Mouse (Mus musculus) lung, embryonic 16.5 days (tissue): ENCODE data around the gene Akap2. TPM values are rescaled to one million over a fixed set of nuclear protein-coding genes. Genes with fewer than 3 reads are reported as not detected.

Experiments used
- ATAC-seq: fragments of 200-750 bp; cut with Nextera tagmentation; 2 replicates; pipeline ENCODE4 v1.8.0; 2017; ENCODE audit warnings: low read depth, mild to moderate bottlenecking, moderate library complexity
- H3K27ac ChIP-seq: fragments of 300-500 bp; sonication (generic); 2 replicates; pipeline ENCODE4 v1.5.1; 2014; ENCODE audit warnings: mild to moderate bottlenecking, control low read depth, low read length
- H3K27me3 ChIP-seq: fragments of 300-500 bp; sonication (generic); 2 replicates; pipeline ENCODE4 v1.6.1; 2014; ENCODE audit warnings: low read depth, low read length, mixed read lengths; ENCODE audit not compliant: control insufficient read depth, insufficient read depth
- H3K36me3 ChIP-seq: fragments of 300-500 bp; sonication (generic); 2 replicates; pipeline ENCODE4 v1.6.1; 2014; ENCODE audit warnings: low read length; ENCODE audit not compliant: control insufficient read depth, insufficient read depth
- H3K4me1 ChIP-seq: fragments of 300-500 bp; sonication (generic); replicated peaks from 2 replicates; pipeline ENCODE4 v1.6.1; 2014; ENCODE audit warnings: low read length, mixed read lengths; ENCODE audit not compliant: control insufficient read depth, insufficient read depth
- H3K4me2 ChIP-seq: fragments of 300-500 bp; sonication (generic); 2 replicates; pipeline ENCODE4 v1.6.1; 2014; ENCODE audit warnings: low read depth, low read length, control low read depth
- H3K4me3 ChIP-seq: fragments of 300-500 bp; sonication (generic); 2 replicates; pipeline ENCODE4 v1.5.1; 2014; ENCODE audit warnings: mild to moderate bottlenecking, low read length, control low read depth
- H3K9ac ChIP-seq: fragments of 300-500 bp; sonication (generic); 2 replicates; pipeline ENCODE4 v1.6.1; 2014; ENCODE audit warnings: low read length, control low read depth
- H3K9me3 ChIP-seq: fragments of 300-500 bp; sonication (generic); 2 replicates; pipeline ENCODE4 v1.6.1; 2016; ENCODE audit warnings: low read length; ENCODE audit not compliant: control insufficient read depth
- WGBS: fragments of 180-500 bp; shearing (Covaris S2); extraction: QIAGEN DNeasy Blood & Tissue Kit; methylation state at CpG from one replicate; pipeline ENCODE4 v1.1.7; 2014; 5-methylcytosine and 5-hydroxymethylcytosine counted together
- polyA plus RNA-seq: library from polyadenylated mRNA; unstranded; fragments of >200 nt; fragmentation: Nextera tagmentation; extraction: Ambion mirVana; gene quantifications from 2 replicates; pipeline ENCODE4 v1.2.1, GENCODE M21; 2015

The Akap2 gene
- polyA plus RNA-seq, 1 experiment from 2014 or later: 44.4 TPM

GRCm38 (mm10) chr4:57780403-57780802 lies 62.9 kb downstream of the Akap2 start:
- Histone ChIP-seq H3K4me1 (peaks cover 33% of the 10 kb centered on the region), H3K4me3 (no peak overlapping the region), H3K36me3 (no peaks in the 10 kb centered on the region), H3K9ac (no peak overlapping the region), H3K27me3 (no peaks in the 10 kb centered on the region), H3K27ac (no peak overlapping the region), H3K4me2 (no peak overlapping the region), H3K9me3 (no peaks in the 10 kb centered on the region)
- no peak for ATAC-seq
- WGBS: 44% methylated on average over 4 of the region's 4 CpGs

DNA sequence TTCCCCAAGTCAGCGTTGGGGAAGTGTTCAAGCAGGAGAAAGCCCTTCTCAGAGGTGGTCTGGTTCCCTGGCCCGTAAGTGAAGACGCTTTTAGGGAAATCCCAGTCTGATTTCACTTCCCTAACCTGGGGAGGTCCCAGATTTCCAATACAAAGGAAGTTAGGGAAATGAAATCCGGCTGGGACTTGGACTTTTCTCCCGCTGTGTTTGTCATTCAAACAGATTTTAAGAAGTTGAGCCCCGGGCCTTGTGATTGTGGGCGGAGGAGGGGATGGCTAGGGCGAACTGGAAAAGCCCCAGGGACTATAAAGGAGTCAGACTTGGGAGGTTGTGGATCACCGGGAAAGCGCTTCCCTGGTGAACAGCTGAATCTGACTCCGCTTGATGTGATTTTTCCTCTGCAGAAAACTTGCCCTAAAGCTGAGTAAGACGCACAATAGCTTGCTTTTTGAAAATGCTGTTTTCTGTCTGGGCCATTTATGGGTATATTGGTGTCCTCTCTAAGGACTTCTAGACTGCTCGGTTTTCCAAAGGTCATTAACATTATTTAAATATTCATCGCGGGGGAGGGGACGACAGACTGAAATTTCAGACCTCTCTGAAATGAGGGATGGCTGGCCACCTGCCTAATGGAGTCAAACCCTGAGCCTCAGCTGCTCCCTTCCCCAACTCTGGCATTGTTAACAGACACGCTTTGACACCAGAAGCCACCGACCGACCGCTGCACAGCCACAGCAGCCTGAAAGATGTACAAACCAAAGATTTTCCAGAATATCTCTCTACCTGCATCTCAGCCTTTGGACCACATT lies 63.6 kb downstream of the Akap2 start:
- 0 out of 2 replicates have a peak overlapping the region, but pooled peaks have one; percentile 16 for H3K9ac ChIP-seq
- H3K27me3 ChIP-seq: no peaks in the 10 kb centered on the region
- H3K9me3 ChIP-seq: no peaks in the 10 kb centered on the region
- H3K4me1 ChIP-seq: peaks cover 33% of the 10 kb centered on the region
- no peak for ATAC-seq
- no peak overlapping the region for H3K27ac ChIP-seq
- no peak overlapping the region for H3K4me3 ChIP-seq
- WGBS: 25% methylated on average over 20 of the region's 20 CpGs
- no peak overlapping the region for H3K4me2 ChIP-seq
- no peaks in the 10 kb centered on the region for H3K36me3 ChIP-seq

GRCm38 (mm10) chr4:57781994-57782393 lies 64.5 kb downstream of the Akap2 start:
- Histone ChIP-seq H3K4me1 (peaks cover 33% of the 10 kb centered on the region), H3K27ac (no peak overlapping the region), H3K9ac (peak overlapping the region; percentile 69), H3K9me3 (no peaks in the 10 kb centered on the region), H3K4me2 (peak overlapping the region; percentile 87), H3K27me3 (no peaks in the 10 kb centered on the region), H3K4me3 (peak overlapping the region; percentile 58), H3K36me3 (no peaks in the 10 kb centered on the region)
- under 1% methylated on average over 26 of the region's 26 CpGs for WGBS
- peak; percentile 93 for ATAC-seq

- Histone ChIP-seq H3K9me3 (no peaks in the 10 kb centered on the region), H3K4me1 (peaks cover 33% of the 10 kb centered on the region), H3K27me3 (no peaks in the 10 kb centered on the region), H3K36me3 (no peaks in the 10 kb centered on the region), H3K4me3 (peak overlapping the region; percentile 58), H3K27ac (no peak overlapping the region; the same call in 1 of the 2 replicates), H3K9ac (peak overlapping the region; percentile 69), H3K4me2 (peak overlapping the region; percentile 87)
- ATAC-seq: peak; percentile 26; the same call in 1 of the 2 replicates
- 10% methylated on average over 33 of the region's 33 CpGs for WGBS
Observed at GRCm38 (mm10) chr4:57782549-57783390, 65.3 kb downstream of the Akap2 start.

- Histone ChIP-seq H3K27ac (no peak overlapping the region; the same call in 1 of the 2 replicates), H3K27me3 (no peaks in the 10 kb centered on the region), H3K4me3 (peak overlapping the region; percentile 58), H3K4me2 (peak overlapping the region; percentile 87), H3K9ac (no peak overlapping the region; the same call in 1 of the 2 replicates), H3K9me3 (no peaks in the 10 kb centered on the region), H3K4me1 (peaks cover 33% of the 10 kb centered on the region), H3K36me3 (no peaks in the 10 kb centered on the region)
- WGBS: 24% methylated on average over 9 of the region's 9 CpGs
- no peak for ATAC-seq
Observed at GRCm38 (mm10) chr4:57783391-57783770, 65.9 kb downstream of the Akap2 start.

DNA sequence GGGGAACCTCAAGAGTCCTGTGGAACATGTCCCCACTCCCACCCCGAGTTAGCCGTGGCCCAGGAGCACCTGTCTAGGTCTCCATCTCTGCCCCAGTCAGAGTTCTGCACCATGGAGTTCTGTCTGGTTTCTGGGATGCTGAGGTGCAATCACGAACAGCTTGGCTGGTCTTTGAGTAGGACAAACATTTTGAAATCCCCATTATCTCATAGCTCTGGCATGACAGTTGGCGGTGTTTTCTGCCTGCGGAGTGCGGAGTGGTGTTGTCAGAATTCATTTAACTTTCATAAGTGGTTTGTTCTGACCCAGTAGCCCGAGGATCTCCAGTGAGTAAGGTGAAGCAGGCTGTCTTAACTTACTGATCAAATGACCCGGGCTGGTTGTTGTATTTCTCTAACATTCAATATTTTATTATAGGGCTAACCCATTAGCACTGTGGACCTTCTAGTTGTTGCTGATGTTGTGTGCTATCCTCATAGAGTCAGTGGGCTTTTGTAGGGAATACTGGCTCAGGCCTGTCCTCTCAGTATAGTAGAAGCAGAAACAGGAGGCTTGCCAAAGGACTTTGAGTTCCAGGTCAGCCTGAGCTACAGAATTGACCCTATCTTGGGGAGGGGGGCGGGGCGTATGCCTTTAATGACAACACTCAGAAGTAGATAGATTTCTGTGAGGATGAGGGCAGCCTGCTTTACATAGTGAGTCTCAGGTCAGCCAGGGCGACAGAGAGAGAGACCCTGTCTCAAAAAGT lies 66.6 kb downstream of the Akap2 start:
- Histone ChIP-seq H3K4me1 (peaks cover 33% of the 10 kb centered on the region), H3K27me3 (no peaks in the 10 kb centered on the region), H3K27ac (no peak overlapping the region), H3K4me3 (no peak overlapping the region), H3K9ac (no peak overlapping the region), H3K4me2 (peak overlapping the region; percentile 10; the same call in 1 of the 2 replicates), H3K9me3 (no peaks in the 10 kb centered on the region), H3K36me3 (no peaks in the 10 kb centered on the region)
- no peak for ATAC-seq
- WGBS: 53% methylated on average over 11 of the region's 11 CpGs

GRCm38 (mm10) chr4:57788709-57789108 lies 71.3 kb downstream of the Akap2 start:
- no peak overlapping the region for H3K4me2 ChIP-seq
- no peak overlapping the region for H3K27ac ChIP-seq
- H3K9me3 ChIP-seq: no peaks in the 10 kb centered on the region
- H3K4me1 ChIP-seq: peaks cover 9% of the 10 kb centered on the region
- ATAC-seq: no peak
- H3K36me3 ChIP-seq: no peaks in the 10 kb centered on the region
- H3K27me3 ChIP-seq: no peaks in the 10 kb centered on the region
- no peak overlapping the region for H3K9ac ChIP-seq
- H3K4me3 ChIP-seq: no peak overlapping the region
- 55% methylated on average over 5 of the region's 5 CpGs for WGBS

- no peak overlapping the region for H3K4me3 ChIP-seq
- H3K4me1 ChIP-seq: peaks cover 9% of the 10 kb centered on the region
- no peak overlapping the region for H3K9ac ChIP-seq
- H3K27me3 ChIP-seq: no peaks in the 10 kb centered on the region
- H3K36me3 ChIP-seq: no peaks in the 10 kb centered on the region
- no peaks in the 10 kb centered on the region for H3K9me3 ChIP-seq
- no peak overlapping the region for H3K4me2 ChIP-seq
- H3K27ac ChIP-seq: no peak overlapping the region
- ATAC-seq: no peak
Observed at GRCm38 (mm10) chr4:57789118-57789517, 71.7 kb downstream of the Akap2 start.
